Mouse (Mus musculus): ENCODE results near the gene Lrrc8b. TPM values are rescaled to one million over a fixed set of nuclear protein-coding genes. Genes with fewer than 3 reads are reported as not detected.

Lrrc8b gene
- total and polyA plus RNA-seq, 3 experiments: 6.4 to 55.3 (median 18.0) TPM

DNA sequence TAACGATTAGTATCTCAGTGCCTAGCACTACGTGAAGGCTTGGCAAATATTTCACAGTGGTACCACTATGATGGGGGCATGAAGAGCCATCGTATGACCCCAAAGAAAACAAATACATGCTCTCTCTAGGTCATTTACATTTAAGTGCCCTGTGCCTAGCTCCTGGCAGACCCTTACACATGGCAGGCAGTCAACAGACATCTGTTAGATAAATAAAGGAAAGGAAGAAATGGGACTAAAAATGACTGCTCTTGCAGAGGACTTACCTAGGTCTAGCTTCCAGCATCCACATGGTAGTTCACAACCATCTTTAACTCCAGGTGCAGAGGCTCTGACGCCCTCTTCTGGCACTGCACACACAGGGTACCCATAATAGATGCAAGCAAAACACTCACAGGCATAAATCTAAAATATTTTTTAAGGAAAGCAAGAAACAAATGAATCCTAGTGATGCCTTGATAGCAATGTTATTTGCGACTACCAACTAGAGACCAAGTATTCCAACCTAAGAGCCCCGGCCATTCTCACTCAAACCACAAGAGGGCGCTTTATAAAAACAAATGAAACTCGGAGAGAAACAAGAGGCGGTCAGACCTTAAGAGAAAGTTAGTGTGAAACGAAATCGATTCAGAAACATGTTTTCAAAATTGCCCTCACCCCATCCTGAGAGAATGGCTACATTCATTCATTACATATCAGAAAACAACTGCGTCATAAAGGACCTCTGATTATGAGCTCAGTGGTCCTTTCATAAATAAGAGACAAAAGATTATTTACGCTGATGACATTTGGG, 15.7 kb upstream of the Lrrc8b start:
- Histone ChIP-seq H3K27me3 (ENCODE audit: insufficient read depth, low read length) (peaks cover 6% of the 10 kb centered on the region; the same call in 1 of the 2 replicates), H3K36me3 (replicated peaks) (no peaks in the 10 kb centered on the region), H3K4me1 (ENCODE audit: insufficient read depth, low read depth, low read length) (peaks cover 4% of the 10 kb centered on the region), H3K9me3 (replicated peaks) (no peaks in the 10 kb centered on the region), H3K4me3 (ENCODE audit: low read depth, low read length) (no peak overlapping the region)
- ATAC-seq (ENCODE audit: extremely low read depth, insufficient number of reproducible peaks, low FRiP score, poor library complexity, severe bottlenecking) (peak; percentile 41; the same call in 1 of the 2 replicates), DNase-seq (ENCODE audit: low spot score) (no peak)
- TF ChIP-seq TAL1 (conservative IDR thresholded peaks at IDR 0.05; ENCODE audit: low read depth, low read length) (no peak), CTCF (IDR thresholded peaks at IDR 0.05; ENCODE audit: low read depth, low read length) (peak; percentile 48)

DNA sequence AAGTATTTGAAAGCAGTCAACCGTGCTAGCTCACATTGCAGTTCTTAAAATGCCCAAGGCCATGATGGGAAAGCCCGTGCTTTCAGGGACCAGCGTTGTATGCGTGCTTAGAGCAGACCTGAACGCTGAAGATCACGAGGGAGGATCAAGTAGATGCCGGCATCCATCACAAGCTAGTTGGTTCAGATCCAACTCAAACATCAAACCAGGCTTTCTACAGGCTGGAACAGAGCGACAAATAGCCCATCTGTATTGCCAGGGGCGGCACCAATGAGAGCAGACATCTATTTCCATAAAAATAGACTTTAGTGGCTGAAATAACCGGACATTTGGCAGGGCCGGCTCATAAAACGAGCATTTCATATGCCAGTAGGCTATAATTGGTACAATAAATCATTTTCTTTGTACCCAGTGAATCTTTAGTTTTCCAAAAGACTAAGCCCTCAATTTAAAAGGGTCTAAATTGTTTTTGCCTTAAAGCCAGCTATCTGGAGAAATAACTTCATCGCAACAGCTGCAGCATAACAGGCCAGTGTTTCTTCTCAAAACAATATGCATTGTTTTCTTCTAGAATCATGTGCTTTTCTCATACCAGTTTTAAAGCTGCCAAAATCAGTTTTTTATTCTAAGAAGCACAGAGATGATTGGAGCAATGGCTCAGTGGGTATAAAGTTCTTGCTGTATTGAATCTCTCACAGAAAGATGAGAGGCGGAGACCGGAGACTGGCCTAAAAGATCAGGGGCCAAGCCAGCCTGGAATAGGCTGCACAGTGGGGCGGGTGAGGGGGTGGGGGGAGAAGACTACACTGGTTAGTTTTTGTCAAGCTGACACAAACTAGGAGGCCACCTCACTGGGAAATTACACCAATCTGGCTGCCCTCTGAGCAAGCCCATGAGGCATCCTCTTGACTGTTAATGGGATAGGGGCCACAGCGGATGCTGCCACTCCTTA, 14.9 kb upstream of the Lrrc8b start:
- H3K36me3 ChIP-seq (replicated peaks): no peaks in the 10 kb centered on the region
- no peak for ATAC-seq (ENCODE audit: extremely low read depth, insufficient number of reproducible peaks, low FRiP score, poor library complexity, severe bottlenecking)
- TF ChIP-seq CTCF (IDR thresholded peaks at IDR 0.05; ENCODE audit: low read depth, low read length): no peak
- no peak for TF ChIP-seq GATA2 (IDR thresholded peaks at IDR 0.05; ENCODE audit: borderline replicate concordance, low read depth, low read length)
- no peak for TF ChIP-seq TAL1 (conservative IDR thresholded peaks at IDR 0.05; ENCODE audit: low read depth, low read length)
- no peak for TF ChIP-seq GATA1 (IDR thresholded peaks at IDR 0.05; ENCODE audit: borderline replicate concordance, low read length)
- no peak for TF ChIP-seq POLR2AphosphoS5 (IDR thresholded peaks at IDR 0.05; ENCODE audit: insufficient replicate concordance, low read depth, low read length)
- DNase-seq (ENCODE audit: low spot score): no peak
- H3K9me3 ChIP-seq (replicated peaks): no peaks in the 10 kb centered on the region
- H3K4me3 ChIP-seq (ENCODE audit: low read depth, low read length): no peak overlapping the region
- peaks cover 8% of the 10 kb centered on the region for H3K4me1 ChIP-seq (ENCODE audit: insufficient read depth, low read depth, low read length)
- peaks cover 6% of the 10 kb centered on the region; the same call in 1 of the 2 replicates for H3K27me3 ChIP-seq (ENCODE audit: insufficient read depth, low read length)

GRCm38 (mm10) chr5:105401536-105401935, 14.0 kb upstream of the Lrrc8b start:
- Histone ChIP-seq H3K36me3 (replicated peaks) (no peaks in the 10 kb centered on the region), H3K4me3 (ENCODE audit: low read depth, low read length) (no peak overlapping the region), H3K27me3 (ENCODE audit: insufficient read depth, low read length) (peaks cover 6% of the 10 kb centered on the region; the same call in 1 of the 2 replicates), H3K9me3 (replicated peaks) (no peaks in the 10 kb centered on the region), H3K4me1 (ENCODE audit: insufficient read depth, low read depth, low read length) (peaks cover 11% of the 10 kb centered on the region)
- ATAC-seq (ENCODE audit: extremely low read depth, insufficient number of reproducible peaks, low FRiP score, poor library complexity, severe bottlenecking): no peak
- DNase-seq (ENCODE audit: low spot score): no peak
- TF ChIP-seq TAL1 (conservative IDR thresholded peaks at IDR 0.05; ENCODE audit: low read depth, low read length) (no peak), CTCF (IDR thresholded peaks at IDR 0.05; ENCODE audit: low read depth, low read length) (no peak), GATA2 (IDR thresholded peaks at IDR 0.05; ENCODE audit: borderline replicate concordance, low read depth, low read length) (no peak), POLR2AphosphoS5 (IDR thresholded peaks at IDR 0.05; ENCODE audit: insufficient replicate concordance, low read depth, low read length) (no peak), GATA1 (IDR thresholded peaks at IDR 0.05; ENCODE audit: borderline replicate concordance, low read length) (no peak)

- Histone ChIP-seq H3K27me3 (ENCODE audit: insufficient read depth, low read length) (no peaks in the 10 kb centered on the region), H3K4me1 (ENCODE audit: insufficient read depth, low read depth, low read length) (peaks cover 36% of the 10 kb centered on the region), H3K4me3 (ENCODE audit: low read depth, low read length) (no peak overlapping the region), H3K9me3 (replicated peaks) (no peaks in the 10 kb centered on the region), H3K36me3 (replicated peaks) (no peaks in the 10 kb centered on the region)
- ATAC-seq (ENCODE audit: extremely low read depth, insufficient number of reproducible peaks, low FRiP score, poor library complexity, severe bottlenecking) (no peak), DNase-seq (ENCODE audit: low spot score) (no peak)
- TF ChIP-seq CTCF (IDR thresholded peaks at IDR 0.05; ENCODE audit: low read depth, low read length): peak; percentile 79
- no peak for TF ChIP-seq GATA1 (IDR thresholded peaks at IDR 0.05; ENCODE audit: borderline replicate concordance, low read length)
These were observed 10.6 kb upstream of the Lrrc8b start for GRCm38 (mm10) chr5:105404961-105405360.

DNA sequence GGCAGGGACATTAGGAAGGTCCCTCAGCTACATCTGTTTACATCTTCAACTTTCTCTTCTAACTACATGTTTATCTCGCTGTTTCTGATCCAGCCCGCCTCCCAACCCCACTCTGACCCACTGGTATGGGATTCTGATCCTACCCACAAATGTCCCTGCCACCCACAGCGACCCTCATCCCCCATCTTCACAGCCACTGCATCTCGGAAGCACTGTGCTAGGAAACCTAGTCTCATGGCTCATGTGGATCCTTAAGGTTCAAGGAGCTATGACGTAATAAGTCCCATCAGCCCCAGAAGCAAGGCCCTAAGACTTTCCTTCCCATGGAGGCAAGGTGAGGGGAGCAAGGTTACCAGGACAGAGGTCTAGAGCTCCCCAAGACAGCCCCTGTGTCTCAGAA, 7.9 kb upstream of the Lrrc8b start:
- Histone ChIP-seq H3K9me3 (replicated peaks) (no peaks in the 10 kb centered on the region), H3K4me1 (ENCODE audit: insufficient read depth, low read depth, low read length) (peaks cover 53% of the 10 kb centered on the region), H3K4me3 (ENCODE audit: low read depth, low read length) (no peak overlapping the region), H3K36me3 (replicated peaks) (peaks cover 16% of the 10 kb centered on the region), H3K27me3 (ENCODE audit: insufficient read depth, low read length) (no peaks in the 10 kb centered on the region)
- no peak for TF ChIP-seq TAL1 (conservative IDR thresholded peaks at IDR 0.05; ENCODE audit: low read depth, low read length)
- TF ChIP-seq GATA2 (IDR thresholded peaks at IDR 0.05; ENCODE audit: borderline replicate concordance, low read depth, low read length): no peak
- TF ChIP-seq CTCF (IDR thresholded peaks at IDR 0.05; ENCODE audit: low read depth, low read length): no peak
- TF ChIP-seq GATA1 (IDR thresholded peaks at IDR 0.05; ENCODE audit: borderline replicate concordance, low read length): no peak
- no peak for TF ChIP-seq POLR2AphosphoS5 (IDR thresholded peaks at IDR 0.05; ENCODE audit: insufficient replicate concordance, low read depth, low read length)
- DNase-seq (ENCODE audit: low spot score) (no peak), ATAC-seq (ENCODE audit: extremely low read depth, insufficient number of reproducible peaks, low FRiP score, poor library complexity, severe bottlenecking) (no peak)

- ATAC-seq (ENCODE audit: extremely low read depth, insufficient number of reproducible peaks, low FRiP score, poor library complexity, severe bottlenecking) (peak; percentile 82), DNase-seq (ENCODE audit: low spot score) (peak; percentile 40)
- no peaks in the 10 kb centered on the region for H3K27me3 ChIP-seq (ENCODE audit: insufficient read depth, low read length)
- peaks cover 65% of the 10 kb centered on the region for H3K4me1 ChIP-seq (ENCODE audit: insufficient read depth, low read depth, low read length)
- peak overlapping the region; percentile 66 for H3K4me3 ChIP-seq (ENCODE audit: low read depth, low read length)
- H3K36me3 ChIP-seq (replicated peaks): peaks cover 22% of the 10 kb centered on the region
- no peaks in the 10 kb centered on the region for H3K9me3 ChIP-seq (replicated peaks)
- no peak for TF ChIP-seq GATA1 (IDR thresholded peaks at IDR 0.05; ENCODE audit: borderline replicate concordance, low read length)
- no peak for TF ChIP-seq CTCF (IDR thresholded peaks at IDR 0.05; ENCODE audit: low read depth, low read length)
- TF ChIP-seq POLR2AphosphoS5 (IDR thresholded peaks at IDR 0.05; ENCODE audit: insufficient replicate concordance, low read depth, low read length): no peak
- TF ChIP-seq TAL1 (conservative IDR thresholded peaks at IDR 0.05; ENCODE audit: low read depth, low read length): no peak
- no peak for TF ChIP-seq GATA2 (IDR thresholded peaks at IDR 0.05; ENCODE audit: borderline replicate concordance, low read depth, low read length)
These were observed 6.5 kb upstream of the Lrrc8b start for GRCm38 (mm10) chr5:105409092-105409491.

Data from G1E (cell line).